8 mouse cellular contexts compared by ENCODE assay signal in the genomic region with DNA sequence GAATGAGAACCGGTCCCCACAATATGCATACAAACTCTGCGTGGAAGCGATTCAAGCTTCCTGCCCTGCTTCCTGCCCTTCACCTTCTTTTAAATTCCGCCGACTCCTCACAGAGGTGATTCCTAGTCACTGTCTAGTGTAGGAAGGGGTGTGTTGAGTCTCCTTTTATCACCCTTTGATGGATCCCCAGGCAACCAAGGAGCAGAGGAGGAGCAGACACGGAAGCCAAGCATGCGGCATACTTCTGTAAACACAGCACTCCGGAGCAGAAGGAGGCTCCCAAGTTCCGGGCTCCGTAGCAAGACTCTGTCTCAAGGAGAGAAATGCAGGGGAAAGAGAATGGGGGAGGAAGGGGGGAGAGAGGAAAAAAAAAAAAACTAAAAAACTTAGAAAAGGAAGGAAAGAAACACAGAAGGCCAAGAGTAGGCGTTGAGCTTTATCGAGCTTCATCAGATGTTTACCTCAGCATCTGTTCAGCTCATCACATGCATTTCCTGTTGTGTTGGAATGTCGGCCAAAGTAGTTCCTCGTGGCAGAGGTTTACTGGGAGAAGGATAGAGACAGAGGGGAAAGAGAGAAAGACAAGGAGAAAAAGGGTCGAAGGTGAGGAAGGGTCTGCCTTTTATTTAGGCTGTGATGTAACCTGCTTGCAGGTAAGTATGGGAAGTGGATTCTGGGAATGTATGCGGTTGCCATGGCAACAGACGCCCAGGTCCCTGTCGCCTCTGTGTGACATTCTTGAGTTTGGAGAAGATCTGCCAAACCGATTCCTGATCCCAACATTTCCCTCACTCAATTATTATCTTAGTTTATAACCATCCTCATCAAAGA. TPM values are rescaled to one million over a fixed set of nuclear protein-coding genes. Genes with fewer than 3 reads are reported as not detected.
DNase-seq lines count a peak whose midpoint lies in the region; ATAC-seq and TF ChIP-seq lines count a peak whose summit lies in the region.

No protein-coding gene starts in this region.

- no peak for ATAC-seq in embryonic facial prominence, embryonic 15.5 days (ENCODE audit: insufficient number of reproducible peaks, low FRiP score, low TSS enrichment, low read depth)
- ATAC-seq in hindbrain, embryonic 14.5 days (ENCODE audit: low FRiP score), result no peak
- no peak for ATAC-seq in lung, embryonic 15.5 days (ENCODE audit: borderline replicate concordance, extremely low read depth, low FRiP score, low TSS enrichment)

- H3K9ac ChIP-seq in embryonic facial prominence, embryonic 15.5 days, result no peak overlapping the region; the same call in 1 of the 2 replicates
- H3K9ac ChIP-seq in hindbrain, embryonic 14.5 days, result peak overlapping the region; percentile 1; the same call in 1 of the 2 replicates
- peak overlapping the region; percentile 38 for H3K9ac ChIP-seq in lung, embryonic 15.5 days

- no peaks in the 10 kb centered on the region for H3K9me3 ChIP-seq in embryonic facial prominence, embryonic 15.5 days (replicated peaks)
- H3K9me3 ChIP-seq in hindbrain, embryonic 14.5 days (ENCODE audit: control insufficient read depth, low read length), result no peaks in the 10 kb centered on the region
- H3K9me3 ChIP-seq in lung, embryonic 15.5 days, result no peaks in the 10 kb centered on the region

- TF ChIP-seq CTCF in small intestine, adult 2 months (IDR thresholded peaks at IDR 0.05; ENCODE audit: extremely low read depth, insufficient read length, insufficient replicate concordance, low read depth, low read length), result no peak

- no peak overlapping the region for H3K27ac ChIP-seq in embryonic facial prominence, embryonic 15.5 days (replicated peaks)
- no peak overlapping the region for H3K27ac ChIP-seq in hindbrain, embryonic 14.5 days
- H3K27ac ChIP-seq in lung, embryonic 15.5 days, result no peak overlapping the region
- no peak overlapping the region; the same call in 1 of the 2 replicates for H3K27ac ChIP-seq in small intestine, adult 2 months (ENCODE audit: insufficient read depth, low read depth, low read length)

- peaks cover 9% of the 10 kb centered on the region; the same call in 1 of the 2 replicates for H3K4me1 ChIP-seq in embryonic facial prominence, embryonic 15.5 days
- no peaks in the 10 kb centered on the region for H3K4me1 ChIP-seq in hindbrain, embryonic 14.5 days (replicated peaks; ENCODE audit: control insufficient read depth, insufficient read depth, low read length)
- H3K4me1 ChIP-seq in lung, embryonic 15.5 days, result peaks cover 13% of the 10 kb centered on the region
- peaks cover 10% of the 10 kb centered on the region; the same call in 1 of the 2 replicates for H3K4me1 ChIP-seq in small intestine, adult 2 months (ENCODE audit: control insufficient read depth, insufficient read depth, insufficient read length, low read length)

- peak overlapping the region; percentile 34 for H3K4me3 ChIP-seq in embryonic facial prominence, embryonic 15.5 days (replicated peaks)
- H3K4me3 ChIP-seq in hindbrain, embryonic 14.5 days (replicated peaks; ENCODE audit: low read length), result peak overlapping the region; percentile 20
- peak overlapping the region; percentile 34 for H3K4me3 ChIP-seq in lung, embryonic 15.5 days
- H3K4me3 ChIP-seq in small intestine, adult 2 months (ENCODE audit: low read depth, low read length), result peak overlapping the region; percentile 41

- peak overlapping the region; percentile 53 for H3K4me2 ChIP-seq in embryonic facial prominence, embryonic 15.5 days (replicated peaks)
- H3K4me2 ChIP-seq in hindbrain, embryonic 14.5 days (replicated peaks), result peak overlapping the region; percentile 47
- H3K4me2 ChIP-seq in lung, embryonic 15.5 days, result peak overlapping the region; percentile 68

- no peaks in the 10 kb centered on the region for H3K27me3 ChIP-seq in embryonic facial prominence, embryonic 15.5 days
- 0 out of 2 replicates have a peak, but pooled peaks cover 4% of the 10 kb centered on the region for H3K27me3 ChIP-seq in hindbrain, embryonic 14.5 days (ENCODE audit: control insufficient read depth, insufficient read depth, low read length)
- no peaks in the 10 kb centered on the region for H3K27me3 ChIP-seq in lung, embryonic 15.5 days
- H3K27me3 ChIP-seq in small intestine, adult 2 months (ENCODE audit: control insufficient read depth, insufficient read depth, low read length), result no peaks in the 10 kb centered on the region; the same call in 1 of the 2 replicates

- peak; percentile 26 for DNase-seq in kidney, postnatal 10 days
- no peak for DNase-seq in kidney, adult 18-20 months
- DNase-seq in hindbrain, embryonic 14.5 days (ENCODE audit: low spot score), result peak; percentile 53
- no peak for DNase-seq in layer of hippocampus, adult 9-11 months
- DNase-seq in gastrocnemius, postnatal 10 days, result no peak

- WGBS in embryonic facial prominence, embryonic 15.5 days, result 7% methylated on average over 19 of the region's 19 CpGs
- 19% methylated on average over 19 of the region's 19 CpGs for WGBS in hindbrain, embryonic 14.5 days
- WGBS in lung, embryonic 15.5 days, result 1% methylated on average over 19 of the region's 19 CpGs
- 2% methylated on average over 19 of the region's 19 CpGs for WGBS in small intestine, adult 2 months

- H3K36me3 ChIP-seq in embryonic facial prominence, embryonic 15.5 days, result no peaks in the 10 kb centered on the region
- no peaks in the 10 kb centered on the region for H3K36me3 ChIP-seq in hindbrain, embryonic 14.5 days (replicated peaks; ENCODE audit: control insufficient read depth, insufficient read depth)
- no peaks in the 10 kb centered on the region for H3K36me3 ChIP-seq in lung, embryonic 15.5 days
- no peaks in the 10 kb centered on the region for H3K36me3 ChIP-seq in small intestine, adult 2 months (ENCODE audit: control insufficient read depth, insufficient read depth, low read length)

- no peak for TF ChIP-seq POLR2A in small intestine, adult 2 months (IDR thresholded peaks at IDR 0.05; ENCODE audit: low read depth, low read length)

RNA-seq across cellular contexts. Expression of a gene that starts 3.7 kb away (rescaled TPM):
- polyA plus RNA-seq in embryonic facial prominence, embryonic 15.5 days (2015; fragmentation: Nextera tagmentation; extraction: Ambion mirVana), result not detected in 2 replicates
- polyA plus RNA-seq in hindbrain, embryonic 14.5 days (2014; fragmentation: Nextera tagmentation; extraction: Ambion mirVana), result not detected in 2 replicates
- polyA plus RNA-seq in lung, embryonic 15.5 days (2015; fragmentation: Nextera tagmentation; extraction: Ambion mirVana), result not detected in 2 replicates
- polyA plus RNA-seq in small intestine, adult 2 months (2012; rRNA removed), result not detected in 2 replicates
- not detected for total RNA-seq in gastrocnemius, postnatal 10 days (2021)

RNA-seq across cellular contexts. Expression of a gene that starts 20.2 kb away (rescaled TPM):
- polyA plus RNA-seq in embryonic facial prominence, embryonic 15.5 days (2015; fragmentation: Nextera tagmentation; extraction: Ambion mirVana), result 70.3 and 82.6 TPM in 2 replicates
- 134 and 140 TPM in 2 replicates for polyA plus RNA-seq in hindbrain, embryonic 14.5 days (2014; fragmentation: Nextera tagmentation; extraction: Ambion mirVana)
- 91.2 and 93.4 TPM in 2 replicates for polyA plus RNA-seq in lung, embryonic 15.5 days (2015; fragmentation: Nextera tagmentation; extraction: Ambion mirVana)
- 82.6 and 133 TPM in 2 replicates for polyA plus RNA-seq in small intestine, adult 2 months (2012; rRNA removed)
- total RNA-seq in gastrocnemius, postnatal 10 days (2021), result 10 to 100 TPM; 17.2 to 18.5 TPM

RNA-seq across cellular contexts. Expression of a gene that starts 23.3 kb away (rescaled TPM):
- 41.0 and 41.2 TPM in 2 replicates for polyA plus RNA-seq in embryonic facial prominence, embryonic 15.5 days (2015; fragmentation: Nextera tagmentation; extraction: Ambion mirVana)
- polyA plus RNA-seq in hindbrain, embryonic 14.5 days (2014; fragmentation: Nextera tagmentation; extraction: Ambion mirVana), result 11.1 and 13.3 TPM in 2 replicates
- 39.7 and 42.9 TPM in 2 replicates for polyA plus RNA-seq in lung, embryonic 15.5 days (2015; fragmentation: Nextera tagmentation; extraction: Ambion mirVana)
- 11.8 and 17.8 TPM in 2 replicates for polyA plus RNA-seq in small intestine, adult 2 months (2012; rRNA removed)
- total RNA-seq in gastrocnemius, postnatal 10 days (2021), result 100 to 1,000 TPM; 108 to 116 TPM

RNA-seq across cellular contexts. Expression of a gene that starts 33.2 kb away (rescaled TPM):
- polyA plus RNA-seq in embryonic facial prominence, embryonic 15.5 days (2015; fragmentation: Nextera tagmentation; extraction: Ambion mirVana), result 102 TPM in 2 replicates
- 80.3 and 87.5 TPM in 2 replicates for polyA plus RNA-seq in hindbrain, embryonic 14.5 days (2014; fragmentation: Nextera tagmentation; extraction: Ambion mirVana)
- polyA plus RNA-seq in lung, embryonic 15.5 days (2015; fragmentation: Nextera tagmentation; extraction: Ambion mirVana), result 89.4 and 90.3 TPM in 2 replicates
- polyA plus RNA-seq in small intestine, adult 2 months (2012; rRNA removed), result 59.6 and 97.7 TPM in 2 replicates
- 100 to 1,000 TPM; 108 to 117 TPM for total RNA-seq in gastrocnemius, postnatal 10 days (2021)

RNA-seq across cellular contexts. Expression of a gene that starts 49.3 kb away (rescaled TPM):
- 11.6 and 12.2 TPM in 2 replicates for polyA plus RNA-seq in embryonic facial prominence, embryonic 15.5 days (2015; fragmentation: Nextera tagmentation; extraction: Ambion mirVana)
- 20.4 and 22.3 TPM in 2 replicates for polyA plus RNA-seq in hindbrain, embryonic 14.5 days (2014; fragmentation: Nextera tagmentation; extraction: Ambion mirVana)
- 3.0 and 3.1 TPM in 2 replicates for polyA plus RNA-seq in lung, embryonic 15.5 days (2015; fragmentation: Nextera tagmentation; extraction: Ambion mirVana)
- polyA plus RNA-seq in small intestine, adult 2 months (2012; rRNA removed), result 5.9 and 8.9 TPM in 2 replicates
- total RNA-seq in gastrocnemius, postnatal 10 days (2021), result 10 to 100 TPM; 11.2 to 13.7 TPM

Comparison
In these comparisons a context has a peak if more than half of its experiments do, and no peak if none do; other contexts are left out.
1. DNase-seq: peak in kidney, postnatal 10 days (single experiment) and hindbrain, embryonic 14.5 days (single experiment); none in kidney, adult 18-20 months (single experiment), layer of hippocampus, adult 9-11 months (single experiment) and gastrocnemius, postnatal 10 days (single experiment).
2. Peak in every context shown above with its lines, with median percentiles within 50 percentile points of each other: H3K4me2 ChIP-seq and H3K4me3 ChIP-seq.